Mouse (Mus musculus): ENCODE results near the gene Gm21119. TPM values are rescaled to one million over a fixed set of nuclear protein-coding genes. Genes with fewer than 3 reads are reported as not detected.
"Not testable (repeated sequence)": the region's sequence is repeated elsewhere in the genome, so short reads cannot be mapped to it uniquely, and the experiment has no call there.

Gm21119 gene
- polyA plus RNA-seq, 1 experiment from 2014 or later = not detected

GRCm38 (mm10) chr8:20652976-20653375 is 38.3 kb downstream of the Gm21119 start:
- not testable (repeated sequence) for H3K4me3 ChIP-seq (ENCODE audit: low read length); H3K27me3 ChIP-seq (ENCODE audit: insufficient read depth, low read length); H3K4me1 ChIP-seq (ENCODE audit: insufficient read depth, low read length); H3K9me3 ChIP-seq (ENCODE audit: low read length); H3K9ac ChIP-seq (replicated peaks; ENCODE audit: low read length); H3K27ac ChIP-seq (ENCODE audit: low read length); ATAC-seq (ENCODE audit: low FRiP score, low TSS enrichment); H3K4me2 ChIP-seq (replicated peaks; ENCODE audit: low read depth, low read length); H3K36me3 ChIP-seq (ENCODE audit: insufficient read depth, low read length)

- not testable (repeated sequence) for H3K27me3 ChIP-seq (ENCODE audit: insufficient read depth, low read length); H3K27ac ChIP-seq (ENCODE audit: low read length); H3K36me3 ChIP-seq (ENCODE audit: insufficient read depth, low read length); H3K4me3 ChIP-seq (ENCODE audit: low read length); H3K9me3 ChIP-seq (ENCODE audit: low read length); H3K4me1 ChIP-seq (ENCODE audit: insufficient read depth, low read length); H3K4me2 ChIP-seq (replicated peaks; ENCODE audit: low read depth, low read length); H3K9ac ChIP-seq (replicated peaks; ENCODE audit: low read length); ATAC-seq (ENCODE audit: low FRiP score, low TSS enrichment)
Measured at GRCm38 (mm10) chr8:20678418-20678817, 63.7 kb downstream of the Gm21119 start.

Measured in kidney, embryonic 16.5 days (tissue).